Comparison of ENCODE assay signal across 10 mouse cellular contexts in genomic region chr2:125684559-125685440, GRCm38 (mm10). TPM values are rescaled to one million over a fixed set of nuclear protein-coding genes. Genes with fewer than 3 reads are reported as not detected.
DNase-seq lines count a peak whose midpoint lies in the region; ATAC-seq and TF ChIP-seq lines count a peak whose summit lies in the region.
"Had no signal": no experiment of that assay in that cellular context is flagged by ENCODE, and none has a peak within 500 bp of the region (broad histone marks: within the 10 kb centered on the region; RNA-seq: fewer than 3 reads in every experiment).

No protein-coding gene starts in this region.

- DNase-seq in kidney, postnatal 4 days, result peak; percentile 20 to 46
- DNase-seq in kidney, adult 8-10 months, result no peak
- DNase-seq in ES-CJ7 (ENCODE audit: low read depth, low spot score), result peak; percentile 23
- DNase-seq in thymus, postnatal 36 days, result no peak
- no peak for DNase-seq in thymus, postnatal 14 days
- DNase-seq in liver, postnatal 0 days, result no peak
- DNase-seq: gastrocnemius, postnatal 10 days had no signal

- H3K4me3 ChIP-seq in cortical plate, adult 2 months (ENCODE audit: insufficient read depth, low read length), result no peak overlapping the region
- no peak overlapping the region for H3K4me3 ChIP-seq in intestine, embryonic 16.5 days (ENCODE audit: low read length)
- H3K4me3 ChIP-seq in liver, postnatal 0 days (ENCODE audit: low read depth, low read length), result no peak overlapping the region
- H3K4me3 ChIP-seq: neural tube, embryonic 12.5 days had no signal

- 0 out of 2 replicates have a peak, but pooled peaks cover 1% of the 10 kb centered on the region for H3K4me1 ChIP-seq in cortical plate, adult 2 months (ENCODE audit: control insufficient read depth, insufficient read depth, low read length)
- H3K4me1 ChIP-seq in intestine, embryonic 16.5 days (ENCODE audit: control insufficient read depth, insufficient read depth, low read length), result peaks cover 7% of the 10 kb centered on the region
- H3K4me1 ChIP-seq in liver, postnatal 0 days (ENCODE audit: insufficient read depth), result peaks cover 4% of the 10 kb centered on the region; the same call in 1 of the 2 replicates
- H3K4me1 ChIP-seq: neural tube, embryonic 12.5 days had no signal

- 60% methylated on average over 10 of the region's 10 CpGs for WGBS in intestine, embryonic 16.5 days
- whole genome bisulfite sequencing in liver, postnatal 0 days (ENCODE audit: insufficient replicate concordance), result 56% methylated on average over 10 of the region's 10 CpGs

- H3K27ac ChIP-seq in cortical plate, adult 2 months (ENCODE audit: insufficient read depth, low read length), result peak overlapping the region; percentile 78
- H3K27ac ChIP-seq in intestine, embryonic 16.5 days (ENCODE audit: low read length), result no peak overlapping the region
- H3K27ac ChIP-seq in liver, postnatal 0 days (ENCODE audit: low read depth), result no peak overlapping the region
- H3K27ac ChIP-seq: neural tube, embryonic 12.5 days had no signal

- no peaks in the 10 kb centered on the region for H3K27me3 ChIP-seq in intestine, embryonic 16.5 days (replicated peaks; ENCODE audit: control insufficient read depth, insufficient read depth, low read length)
- no peaks in the 10 kb centered on the region for H3K27me3 ChIP-seq in liver, postnatal 0 days (ENCODE audit: insufficient read depth, low read length)
- H3K27me3 ChIP-seq: neural tube, embryonic 12.5 days had no signal

- no peak for TF ChIP-seq EP300 in liver, postnatal 0 days (IDR thresholded peaks at IDR 0.05; ENCODE audit: low read depth)

- no peaks in the 10 kb centered on the region for H3K9me3 ChIP-seq in intestine, embryonic 16.5 days (ENCODE audit: control insufficient read depth, low read length)
- no peaks in the 10 kb centered on the region for H3K9me3 ChIP-seq in liver, postnatal 0 days (ENCODE audit: low read length)
- H3K9me3 ChIP-seq: neural tube, embryonic 12.5 days had no signal

- H3K4me2 ChIP-seq in intestine, embryonic 16.5 days (ENCODE audit: low read depth, low read length), result no peak overlapping the region
- no peak overlapping the region for H3K4me2 ChIP-seq in liver, postnatal 0 days (ENCODE audit: low read depth, low read length)
- H3K4me2 ChIP-seq: neural tube, embryonic 12.5 days had no signal

- no peak for TF ChIP-seq CTCF in cortical plate, adult 2 months (IDR thresholded peaks at IDR 0.05; ENCODE audit: extremely low read depth, insufficient read depth, low read length)
- TF ChIP-seq CTCF in liver, postnatal 0 days (IDR thresholded peaks at IDR 0.05; ENCODE audit: low read depth), result no peak

- ATAC-seq in intestine, embryonic 16.5 days, result peak; percentile 67
- no peak; the same call in 1 of the 2 replicates for ATAC-seq in liver, postnatal 0 days

- no peaks in the 10 kb centered on the region for H3K36me3 ChIP-seq in intestine, embryonic 16.5 days (ENCODE audit: control insufficient read depth, insufficient read depth, low read length)
- no peaks in the 10 kb centered on the region for H3K36me3 ChIP-seq in liver, postnatal 0 days (replicated peaks; ENCODE audit: insufficient read depth, low read length)
- H3K36me3 ChIP-seq: neural tube, embryonic 12.5 days had no signal

- H3K9ac ChIP-seq in intestine, embryonic 16.5 days (ENCODE audit: low read depth, low read length), result no peak overlapping the region
- no peak overlapping the region for H3K9ac ChIP-seq in liver, postnatal 0 days (replicated peaks)
- H3K9ac ChIP-seq: neural tube, embryonic 12.5 days had no signal

- TF ChIP-seq POLR2A in cortical plate, adult 2 months (IDR thresholded peaks at IDR 0.05; ENCODE audit: extremely low read depth, insufficient read depth, low read length), result no peak

RNA-seq across cellular contexts. Expression of gene Eid1, which starts 11.9 kb away (rescaled TPM):
- polyA plus RNA-seq in cortical plate, adult 2 months (2012; rRNA removed), result 177 and 189 TPM in 2 replicates
- polyA plus RNA-seq in intestine, embryonic 16.5 days (2015; fragmentation: Nextera tagmentation; extraction: Ambion mirVana), result 72.0 and 73.2 TPM in 2 replicates
- polyA plus RNA-seq in liver, postnatal 0 days (2015; fragmentation: Nextera tagmentation; extraction: Ambion mirVana), result 27.9 and 30.7 TPM in 2 replicates

RNA-seq across cellular contexts. Expression of gene Shc4, which starts 39.1 kb away (rescaled TPM):
- 3.5 and 3.7 TPM in 2 replicates for polyA plus RNA-seq in cortical plate, adult 2 months (2012; rRNA removed)
- polyA plus RNA-seq in intestine, embryonic 16.5 days (2015; fragmentation: Nextera tagmentation; extraction: Ambion mirVana), result 1.7 and 1.8 TPM in 2 replicates
- 0.26 and 0.32 TPM in 2 replicates for polyA plus RNA-seq in liver, postnatal 0 days (2015; fragmentation: Nextera tagmentation; extraction: Ambion mirVana)

RNA-seq across cellular contexts. Expression of gene Cep152, which starts 59.9 kb away (rescaled TPM):
- 2.0 TPM in 2 replicates for polyA plus RNA-seq in cortical plate, adult 2 months (2012; rRNA removed)
- 3.5 and 3.7 TPM in 2 replicates for polyA plus RNA-seq in intestine, embryonic 16.5 days (2015; fragmentation: Nextera tagmentation; extraction: Ambion mirVana)
- 1.8 and 2.4 TPM in 2 replicates for polyA plus RNA-seq in liver, postnatal 0 days (2015; fragmentation: Nextera tagmentation; extraction: Ambion mirVana)

Comparison
In these comparisons a context has a peak if more than half of its experiments do, and no peak if none do; other contexts are left out.
1. DNase-seq: peak in kidney, postnatal 4 days (2 of 2) and ES-CJ7 (single experiment); none in kidney, adult 8-10 months (0 of 2), thymus, postnatal 36 days (0 of 2), thymus, postnatal 14 days (single experiment) and liver, postnatal 0 days (single experiment).